Mouse (Mus musculus) olfactory bulb, adult 2 months (tissue): ENCODE data around the gene Arpc5.

Experiments used
- CTCF ChIP-seq: fragments of 200-500 bp; IDR thresholded peaks from 2 replicates; pipeline ENCODE4 v1.5.1; 2012; ENCODE audit warnings: low read depth, mild to moderate bottlenecking, low read length, moderate library complexity; ENCODE audit not compliant: insufficient read depth
- POLR2A ChIP-seq: fragments of 200-500 bp; IDR thresholded peaks from 2 replicates; pipeline ENCODE4 v1.6.1; 2012; ENCODE audit warnings: mild to moderate bottlenecking, low read depth, low read length, moderate library complexity; ENCODE audit not compliant: insufficient read depth

- TF ChIP-seq CTCF (no peak), POLR2A (no peak)
These were observed 44.7 kb upstream of the Arpc5 start for GRCm38 (mm10) chr1:152721535-152722198.
